Mouse (Mus musculus) layer of hippocampus, postnatal 25 days (tissue): ENCODE results near the gene Adamts12. TPM values are rescaled to one million over a fixed set of nuclear protein-coding genes. Genes with fewer than 3 reads are reported as not detected.

Experiments used
- DNase-seq, 2 experiments: peaks; one replicate each; pipeline ENCODE4 v3.0.0; 2022; ENCODE audit warnings: mixed read lengths in 2 of 2, low spot score in 1 of 2; ENCODE audit errors: extremely low spot score in 1 of 2
- total RNA-seq, 2 experiments: library from RNA; stranded (reverse); gene quantifications; 2 replicates each; pipeline ENCODE4 v1.2.3; 2021

The Adamts12 gene
- total RNA-seq, 2 experiments from 2014 or later = 0.85 to 0.86 TPM

GRCm38 (mm10) chr15:11075726-11076361 is 11.3 kb downstream of the Adamts12 start:
- no peak for DNase-seq

GRCm38 (mm10) chr15:11082961-11083569 is 18.5 kb downstream of the Adamts12 start:
- DNase-seq = no peak

- DNase-seq = no peak
Measured at GRCm38 (mm10) chr15:11083678-11084077, 19.1 kb downstream of the Adamts12 start.

- no peak for DNase-seq
Measured at GRCm38 (mm10) chr15:11084241-11084992, 19.8 kb downstream of the Adamts12 start.

- DNase-seq = no peak
Measured at GRCm38 (mm10) chr15:11084993-11085365, 20.4 kb downstream of the Adamts12 start.

GRCm38 (mm10) chr15:11089494-11089893 is 24.9 kb downstream of the Adamts12 start:
- no peak for DNase-seq

GRCm38 (mm10) chr15:11095566-11095965 is 31.0 kb downstream of the Adamts12 start:
- DNase-seq = no peak

- no peak for DNase-seq
Measured at GRCm38 (mm10) chr15:11097967-11098702, 33.5 kb downstream of the Adamts12 start.

- no peak for DNase-seq
Measured at GRCm38 (mm10) chr15:11098940-11099339, 34.4 kb downstream of the Adamts12 start.

- no peak for DNase-seq
Measured at GRCm38 (mm10) chr15:11100917-11101316, 36.3 kb downstream of the Adamts12 start.

- no peak for DNase-seq
Measured at GRCm38 (mm10) chr15:11105101-11105500, 40.5 kb downstream of the Adamts12 start.

- DNase-seq = no peak
Measured at GRCm38 (mm10) chr15:11107376-11107775, 42.8 kb downstream of the Adamts12 start.

- no peak for DNase-seq
Measured at GRCm38 (mm10) chr15:11114631-11115197, 50.1 kb downstream of the Adamts12 start.

- no peak for DNase-seq
Measured at GRCm38 (mm10) chr15:11116303-11116702, 51.7 kb downstream of the Adamts12 start.

GRCm38 (mm10) chr15:11116853-11117252 is 52.3 kb downstream of the Adamts12 start:
- DNase-seq = no peak

GRCm38 (mm10) chr15:11118371-11118770 is 53.8 kb downstream of the Adamts12 start:
- no peak for DNase-seq

- DNase-seq = no peak
Measured at GRCm38 (mm10) chr15:11121721-11122120, 57.1 kb downstream of the Adamts12 start.

GRCm38 (mm10) chr15:11125361-11125760 is 60.8 kb downstream of the Adamts12 start:
- DNase-seq = no peak

- DNase-seq = no peak
Measured at GRCm38 (mm10) chr15:11128457-11128856, 63.9 kb downstream of the Adamts12 start.
